Mouse (Mus musculus) kidney, embryonic 15.5 days (tissue): ENCODE measurements around the gene Gm38100. TPM values are rescaled to one million over a fixed set of nuclear protein-coding genes. Genes with fewer than 3 reads are reported as not detected.

Experiments used
- polyA plus RNA-seq: library from polyadenylated mRNA; unstranded; fragments of >200 nt; fragmentation: Nextera tagmentation; extraction: Ambion mirVana; gene quantifications from 2 replicates; pipeline ENCODE4 v1.2.1, GENCODE M21; 2015

Gene Gm38100
- polyA plus RNA-seq, 1 experiment from 2014 or later = 0.16 TPM

Other genes starting within 250 kb of the Gm38100 start
- 8.1 and 9.6 TPM in 2 replicates for gene Opn3, start 227.6 kb upstream of the Gm38100 start, polyA plus RNA-seq
- 3.0 and 3.4 TPM in 2 replicates for gene Chml, start 227.4 kb upstream of the Gm38100 start, polyA plus RNA-seq
- gene Wdr64, start 221.7 kb upstream of the Gm38100 start, polyA plus RNA-seq = 0.08 and 0.10 TPM in 2 replicates
- gene Exo1, start 39.7 kb upstream of the Gm38100 start, polyA plus RNA-seq = 79.9 and 86.9 TPM in 2 replicates
- gene Rbm8a2, start 58.8 kb downstream of the Gm38100 start, polyA plus RNA-seq = 0.62 and 0.73 TPM in 2 replicates